Mouse (Mus musculus): ENCODE results near the gene Nop10.

DNA sequence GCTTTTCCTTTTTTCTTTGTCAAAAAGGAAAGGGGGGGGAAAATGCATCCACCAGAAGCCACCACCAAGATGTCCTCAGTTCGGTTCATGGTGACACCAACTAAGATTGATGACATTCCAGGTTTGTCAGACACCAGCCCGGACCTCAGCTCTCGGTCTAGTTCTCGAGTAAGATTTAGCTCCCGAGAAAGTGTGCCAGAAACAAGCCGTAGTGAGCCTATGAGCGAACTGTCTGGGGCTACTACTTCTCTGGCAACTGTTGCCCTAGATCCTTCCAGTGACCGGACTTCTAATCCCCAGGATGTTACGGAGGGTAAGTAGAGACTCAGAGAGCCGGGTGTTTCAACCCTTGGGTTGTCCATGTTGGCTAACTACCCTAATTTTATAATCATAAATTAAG is 5.1 kb downstream of the Nop10 start:
- no peak for TF ChIP-seq POLR2A (IDR thresholded peaks at IDR 0.05; ENCODE audit: control insufficient read depth, low read depth, low read length)
- no peak for TF ChIP-seq CTCF (IDR thresholded peaks at IDR 0.05; ENCODE audit: control insufficient read depth, insufficient read depth, insufficient replicate concordance, low read depth, low read length)

All from testis, adult 2 months (tissue).